Mouse (Mus musculus) midbrain, embryonic 12.5 days (tissue): ENCODE measurements around the gene Shank2. TPM values are rescaled to one million over a fixed set of nuclear protein-coding genes. Genes with fewer than 3 reads are reported as not detected.

Source experiments
- ATAC-seq: fragments of 200-750 bp; cut with Nextera tagmentation; 2 replicates; pipeline ENCODE4 v1.8.0; 2017; ENCODE audit warnings: low read depth, moderate TSS enrichment, moderate library complexity; ENCODE audit not compliant: low FRiP score
- H3K27ac ChIP-seq: fragments of 300-500 bp; sonication (generic); replicated peaks from 2 replicates; pipeline ENCODE4 v1.5.1; 2016; ENCODE audit warnings: mild to moderate bottlenecking
- H3K27me3 ChIP-seq: fragments of 300-500 bp; sonication (generic); 2 replicates; pipeline ENCODE4 v1.6.1; 2016; ENCODE audit warnings: mild to moderate bottlenecking
- H3K36me3 ChIP-seq: fragments of 300-500 bp; sonication (generic); 2 replicates; pipeline ENCODE4 v1.6.1; 2016
- H3K4me1 ChIP-seq: fragments of 300-500 bp; sonication (generic); 2 replicates; pipeline ENCODE4 v1.6.1; 2016
- H3K4me2 ChIP-seq: fragments of 300-500 bp; sonication (generic); replicated peaks from 2 replicates; pipeline ENCODE4 v1.6.1; 2016; ENCODE audit warnings: mild to moderate bottlenecking, moderate library complexity
- H3K4me3 ChIP-seq: fragments of 300-500 bp; sonication (generic); 2 replicates; pipeline ENCODE4 v1.5.1; 2016; ENCODE audit warnings: mild to moderate bottlenecking
- H3K9ac ChIP-seq: fragments of 300-500 bp; sonication (generic); replicated peaks from 2 replicates; pipeline ENCODE4 v1.6.1; 2016; ENCODE audit warnings: mild to moderate bottlenecking, moderate library complexity
- H3K9me3 ChIP-seq: fragments of 300-500 bp; sonication (generic); 2 replicates; pipeline ENCODE4 v1.6.1; 2016; ENCODE audit warnings: mild to moderate bottlenecking
- WGBS: fragments of 180-500 bp; shearing (Covaris S2); methylation state at CpG from one replicate; pipeline ENCODE4 v1.1.7; 2016; 5-methylcytosine and 5-hydroxymethylcytosine counted together
- polyA plus RNA-seq: library from polyadenylated mRNA; unstranded; fragments of >200 nt; fragmentation: Nextera tagmentation; extraction: Ambion mirVana; gene quantifications from 2 replicates; pipeline ENCODE4 v1.2.1, GENCODE M21; 2016

Gene Shank2
- polyA plus RNA-seq = 2.8 and 3.3 TPM in 2 replicates

- no peaks in the 10 kb centered on the region for H3K27me3 ChIP-seq
- H3K9ac ChIP-seq = no peak within 1 kb of the TSS
- H3K36me3 ChIP-seq = no peaks in the 10 kb centered on the region
- H3K27ac ChIP-seq = no peak within 1 kb of the TSS
- ATAC-seq = no peak
- no peak within 1 kb of the TSS for H3K4me2 ChIP-seq
- no peaks in the 10 kb centered on the region for H3K4me1 ChIP-seq
- 89% methylated on average over 3 of the region's 3 CpGs for WGBS
- no peak within 1 kb of the TSS for H3K4me3 ChIP-seq
- peaks cover 5% of the 10 kb centered on the region for H3K9me3 ChIP-seq
Measured at GRCm38 (mm10) chr7:144001628-144002027, at the start of gene Shank2. Gene Shank2, plus strand, starts transcription at chr7:144001928.

GRCm38 (mm10) chr7:143952130-143952529, 49.6 kb upstream of the Shank2 start:
- Histone ChIP-seq H3K4me1 (no peaks in the 10 kb centered on the region), H3K27ac (no peak overlapping the region), H3K4me2 (no peak overlapping the region), H3K36me3 (no peaks in the 10 kb centered on the region), H3K4me3 (no peak overlapping the region), H3K27me3 (peaks cover 7% of the 10 kb centered on the region; the same call in 1 of the 2 replicates), H3K9ac (no peak overlapping the region), H3K9me3 (no peaks in the 10 kb centered on the region)
- ATAC-seq = no peak
- 92% methylated on average over 2 of the region's 3 CpGs for WGBS

- ATAC-seq = no peak
- no peaks in the 10 kb centered on the region for H3K36me3 ChIP-seq
- H3K9me3 ChIP-seq = no peaks in the 10 kb centered on the region
- no peak overlapping the region for H3K9ac ChIP-seq
- no peaks in the 10 kb centered on the region; the same call in 1 of the 2 replicates for H3K4me1 ChIP-seq
- WGBS = 82% methylated on average over 6 of the region's 6 CpGs
- no peak overlapping the region for H3K4me2 ChIP-seq
- no peak overlapping the region for H3K27ac ChIP-seq
- H3K27me3 ChIP-seq = peaks cover 7% of the 10 kb centered on the region; the same call in 1 of the 2 replicates
- H3K4me3 ChIP-seq = no peak overlapping the region
Measured at GRCm38 (mm10) chr7:143956575-143957295, 45.0 kb upstream of the Shank2 start.

GRCm38 (mm10) chr7:143958030-143958565, 43.6 kb upstream of the Shank2 start:
- Histone ChIP-seq H3K4me1 (no peaks in the 10 kb centered on the region; the same call in 1 of the 2 replicates), H3K27ac (no peak overlapping the region), H3K9me3 (no peaks in the 10 kb centered on the region), H3K4me3 (no peak overlapping the region), H3K4me2 (no peak overlapping the region), H3K36me3 (no peaks in the 10 kb centered on the region), H3K9ac (no peak overlapping the region), H3K27me3 (peaks cover 7% of the 10 kb centered on the region; the same call in 1 of the 2 replicates)
- no peak for ATAC-seq
- 66% methylated on average over 11 of the region's 11 CpGs for WGBS

GRCm38 (mm10) chr7:143963813-143964212, 37.9 kb upstream of the Shank2 start:
- 80% methylated on average over 5 of the region's 5 CpGs for WGBS
- Histone ChIP-seq H3K9me3 (0 out of 2 replicates have a peak, but pooled peaks cover 6% of the 10 kb centered on the region), H3K4me2 (no peak overlapping the region), H3K9ac (no peak overlapping the region), H3K36me3 (no peaks in the 10 kb centered on the region), H3K27ac (no peak overlapping the region), H3K4me3 (no peak overlapping the region), H3K27me3 (no peaks in the 10 kb centered on the region), H3K4me1 (no peaks in the 10 kb centered on the region)
- no peak for ATAC-seq

GRCm38 (mm10) chr7:143966621-143967020, 35.1 kb upstream of the Shank2 start:
- WGBS = 85% methylated on average over 7 of the region's 7 CpGs
- H3K4me2 ChIP-seq = no peak overlapping the region
- no peaks in the 10 kb centered on the region for H3K36me3 ChIP-seq
- no peak overlapping the region for H3K9ac ChIP-seq
- no peaks in the 10 kb centered on the region for H3K27me3 ChIP-seq
- no peak for ATAC-seq
- no peaks in the 10 kb centered on the region for H3K4me1 ChIP-seq
- no peak overlapping the region for H3K27ac ChIP-seq
- H3K9me3 ChIP-seq = 0 out of 2 replicates have a peak, but pooled peaks cover 6% of the 10 kb centered on the region
- no peak overlapping the region for H3K4me3 ChIP-seq

GRCm38 (mm10) chr7:143977491-143977830, 24.3 kb upstream of the Shank2 start:
- 19% methylated on average over 5 of the region's 5 CpGs for WGBS
- Histone ChIP-seq H3K4me1 (peaks cover 19% of the 10 kb centered on the region), H3K27ac (no peak overlapping the region), H3K4me3 (peak overlapping the region; percentile 53), H3K36me3 (no peaks in the 10 kb centered on the region), H3K4me2 (peak overlapping the region; percentile 98), H3K9me3 (no peaks in the 10 kb centered on the region), H3K27me3 (peaks cover 75% of the 10 kb centered on the region), H3K9ac (no peak overlapping the region)
- ATAC-seq = no peak

- Histone ChIP-seq H3K9ac (0 out of 2 replicates have a peak overlapping the region, but pooled peaks have one; percentile 37), H3K27me3 (peaks cover 79% of the 10 kb centered on the region), H3K4me1 (peaks cover 19% of the 10 kb centered on the region), H3K4me3 (peak overlapping the region; percentile 53), H3K4me2 (peak overlapping the region; percentile 98), H3K9me3 (no peaks in the 10 kb centered on the region), H3K36me3 (no peaks in the 10 kb centered on the region), H3K27ac (no peak overlapping the region)
- peak; percentile 62 for ATAC-seq
- under 1% methylated on average over 66 of the region's 67 CpGs for WGBS
Measured at GRCm38 (mm10) chr7:143977831-143978682, 23.7 kb upstream of the Shank2 start.

GRCm38 (mm10) chr7:143978741-143979371, 22.9 kb upstream of the Shank2 start:
- peak; percentile 74 for ATAC-seq
- Histone ChIP-seq H3K27ac (no peak overlapping the region), H3K9me3 (no peaks in the 10 kb centered on the region), H3K27me3 (peaks cover 79% of the 10 kb centered on the region), H3K36me3 (no peaks in the 10 kb centered on the region), H3K4me2 (peak overlapping the region; percentile 98), H3K4me3 (peak overlapping the region; percentile 53), H3K9ac (0 out of 2 replicates have a peak overlapping the region, but pooled peaks have one; percentile 37), H3K4me1 (peaks cover 19% of the 10 kb centered on the region)
- under 1% methylated on average over 48 of the region's 50 CpGs for WGBS

- no peak overlapping the region for H3K27ac ChIP-seq
- peaks cover 77% of the 10 kb centered on the region for H3K27me3 ChIP-seq
- no peak for ATAC-seq
- no peaks in the 10 kb centered on the region for H3K9me3 ChIP-seq
- H3K9ac ChIP-seq = no peak overlapping the region
- H3K4me1 ChIP-seq = peaks cover 19% of the 10 kb centered on the region
- H3K4me2 ChIP-seq = no peak overlapping the region
- H3K4me3 ChIP-seq = no peak overlapping the region
- no peaks in the 10 kb centered on the region for H3K36me3 ChIP-seq
- 54% methylated on average over 5 of the region's 5 CpGs for WGBS
Measured at GRCm38 (mm10) chr7:143979986-143980385, 21.7 kb upstream of the Shank2 start.

GRCm38 (mm10) chr7:143986281-143986680, 15.4 kb upstream of the Shank2 start:
- Histone ChIP-seq H3K27ac (no peak overlapping the region), H3K27me3 (peaks cover 15% of the 10 kb centered on the region), H3K4me2 (no peak overlapping the region), H3K36me3 (no peaks in the 10 kb centered on the region), H3K9me3 (no peaks in the 10 kb centered on the region), H3K4me1 (no peaks in the 10 kb centered on the region), H3K4me3 (no peak overlapping the region), H3K9ac (no peak overlapping the region)
- ATAC-seq = no peak
- WGBS = 97% methylated on average over 2 of the region's 2 CpGs
